Mouse (Mus musculus) urinary bladder, postnatal 10 days (tissue): ENCODE results near the gene Lin37.

Source experiments
- DNase-seq: peaks from one replicate; pipeline ENCODE4 v3.0.0; 2022; ENCODE audit warnings: low spot score

Gene Lin37

GRCm38 (mm10) chr7:30552102-30553020, 7.3 kb downstream of the Lin37 start, which contains the start of the genes Hspb6 and Proser3:
Gene Hspb6 (plus strand): TSS chr7:30552178.
Gene Proser3 (minus strand): TSS chr7:30552299.
- peak; percentile 80 for DNase-seq

GRCm38 (mm10) chr7:30551445-30552101, 8.1 kb downstream of the Lin37 start:
- no peak for DNase-seq

- DNase-seq: no peak
These were observed 9.0 kb downstream of the Lin37 start for GRCm38 (mm10) chr7:30550603-30551002.

GRCm38 (mm10) chr7:30549880-30550279, 9.8 kb downstream of the Lin37 start:
- no peak for DNase-seq

GRCm38 (mm10) chr7:30544327-30544726, 15.3 kb downstream of the Lin37 start:
- DNase-seq: no peak

- no peak for DNase-seq
These were observed 19.1 kb downstream of the Lin37 start for GRCm38 (mm10) chr7:30540572-30540971.

GRCm38 (mm10) chr7:30534633-30535577, 24.7 kb downstream of the Lin37 start, which contains the start of gene Arhgap33:
Gene Arhgap33 (minus strand): TSS chr7:30535060.
- peak; percentile 77 for DNase-seq

- DNase-seq: no peak
These were observed 25.6 kb downstream of the Lin37 start for GRCm38 (mm10) chr7:30533941-30534632.

GRCm38 (mm10) chr7:30532931-30533330, 26.7 kb downstream of the Lin37 start:
- DNase-seq: no peak

GRCm38 (mm10) chr7:30531291-30531815, 28.3 kb downstream of the Lin37 start:
- no peak for DNase-seq

- no peak for DNase-seq
These were observed 32.7 kb downstream of the Lin37 start for GRCm38 (mm10) chr7:30526981-30527380.

GRCm38 (mm10) chr7:30526399-30526798, 33.2 kb downstream of the Lin37 start:
- DNase-seq: no peak

GRCm38 (mm10) chr7:30525954-30526353, 33.7 kb downstream of the Lin37 start:
- DNase-seq: no peak

- no peak for DNase-seq
These were observed 35.2 kb downstream of the Lin37 start for GRCm38 (mm10) chr7:30524487-30524886.

- no peak for DNase-seq
These were observed 36.8 kb downstream of the Lin37 start for GRCm38 (mm10) chr7:30522871-30523270.

GRCm38 (mm10) chr7:30520856-30521255, 38.8 kb downstream of the Lin37 start:
- DNase-seq: no peak

- no peak for DNase-seq
These were observed 39.2 kb downstream of the Lin37 start for GRCm38 (mm10) chr7:30520396-30520795.

- no peak for DNase-seq
These were observed 41.3 kb downstream of the Lin37 start for GRCm38 (mm10) chr7:30518325-30518724.

GRCm38 (mm10) chr7:30515003-30515760, 44.5 kb downstream of the Lin37 start:
- DNase-seq: no peak

- DNase-seq: no peak
These were observed 51.6 kb downstream of the Lin37 start for GRCm38 (mm10) chr7:30508061-30508460.
